Mouse (Mus musculus): Measurements from ENCODE around the gene Fbln2. TPM values are rescaled to one million over a fixed set of nuclear protein-coding genes. Genes with fewer than 3 reads are reported as not detected.

Gene Fbln2
- total RNA-seq, 2 experiments from 2014 or later, result 15.2 to 16.4 TPM

GRCm38 (mm10) chr6:91311204-91311603 is 98.9 kb downstream of the Fbln2 start:
- no peak for DNase-seq (ENCODE audit: low spot score in 2 of 2)

- DNase-seq (ENCODE audit: low spot score in 2 of 2), result no peak
These were observed 100.2 kb downstream of the Fbln2 start for GRCm38 (mm10) chr6:91312491-91312890.

Other genes starting within 250 kb of the Fbln2 start
- 100 to 1,000 TPM; 194 to 213 TPM for gene Iqsec1, start 223.8 kb upstream of the Fbln2 start, total RNA-seq (2021)
- 10 to 100 TPM; 30.7 to 42.1 TPM for gene Nup210, start 95.6 kb upstream of the Fbln2 start, total RNA-seq (2021)
- gene Hdac11, start 55.8 kb upstream of the Fbln2 start, total RNA-seq (2021), result 100 to 1,000 TPM in 1 of 2 experiments, 10 to 100 TPM in 1; 96.2 to 103 TPM
- 10 to 100 TPM; 23.5 to 39.2 TPM for gene Wnt7a, start 198.9 kb downstream of the Fbln2 start, total RNA-seq (2021)